Mouse (Mus musculus): ENCODE measurements around the gene Cfap77. TPM values are rescaled to one million over a fixed set of nuclear protein-coding genes. Genes with fewer than 3 reads are reported as not detected.
"Not testable (repeated sequence)": the region's sequence is repeated elsewhere in the genome, so short reads cannot be mapped to it uniquely, and the experiment has no call there.

Cfap77 gene
- total and polyA plus RNA-seq, 3 experiments, result 0.55 to 2.2 (median 0.73) TPM

GRCm38 (mm10) chr2:29097465-29097864, 42.6 kb upstream of the Cfap77 start:
- ATAC-seq (ENCODE audit: extremely low read depth, insufficient number of reproducible peaks, low FRiP score, poor library complexity, severe bottlenecking) (no peak), DNase-seq (ENCODE audit: low spot score) (no peak)
- Histone ChIP-seq H3K4me1 (ENCODE audit: insufficient read depth, low read depth, low read length) (peaks cover 3% of the 10 kb centered on the region), H3K27me3 (ENCODE audit: insufficient read depth, low read length) (peaks cover 3% of the 10 kb centered on the region; the same call in 1 of the 2 replicates), H3K36me3 (replicated peaks) (no peaks in the 10 kb centered on the region), H3K9me3 (replicated peaks) (no peaks in the 10 kb centered on the region), H3K4me3 (ENCODE audit: low read depth, low read length) (no peak overlapping the region)
- TF ChIP-seq POLR2AphosphoS5 (IDR thresholded peaks at IDR 0.05; ENCODE audit: insufficient replicate concordance, low read depth, low read length) (no peak), CTCF (IDR thresholded peaks at IDR 0.05; ENCODE audit: low read depth, low read length) (no peak), GATA2 (IDR thresholded peaks at IDR 0.05; ENCODE audit: borderline replicate concordance, low read depth, low read length) (no peak), TAL1 (conservative IDR thresholded peaks at IDR 0.05; ENCODE audit: low read depth, low read length) (no peak), GATA1 (IDR thresholded peaks at IDR 0.05; ENCODE audit: borderline replicate concordance, low read length) (no peak)

- ATAC-seq (ENCODE audit: extremely low read depth, insufficient number of reproducible peaks, low FRiP score, poor library complexity, severe bottlenecking) (no peak), DNase-seq (ENCODE audit: low spot score) (no peak)
- TF ChIP-seq POLR2AphosphoS5 (IDR thresholded peaks at IDR 0.05; ENCODE audit: insufficient replicate concordance, low read depth, low read length) (no peak), GATA1 (IDR thresholded peaks at IDR 0.05; ENCODE audit: borderline replicate concordance, low read length) (no peak), GATA2 (IDR thresholded peaks at IDR 0.05; ENCODE audit: borderline replicate concordance, low read depth, low read length) (no peak), TAL1 (conservative IDR thresholded peaks at IDR 0.05; ENCODE audit: low read depth, low read length) (no peak), CTCF (IDR thresholded peaks at IDR 0.05; ENCODE audit: low read depth, low read length) (no peak)
- Histone ChIP-seq H3K36me3 (replicated peaks) (no peaks in the 10 kb centered on the region), H3K4me3 (ENCODE audit: low read depth, low read length) (no peak overlapping the region), H3K27me3 (ENCODE audit: insufficient read depth, low read length) (peaks cover 3% of the 10 kb centered on the region; the same call in 1 of the 2 replicates), H3K9me3 (replicated peaks) (no peaks in the 10 kb centered on the region), H3K4me1 (ENCODE audit: insufficient read depth, low read depth, low read length) (peaks cover 3% of the 10 kb centered on the region)
Measured at GRCm38 (mm10) chr2:29096751-29097150, 41.9 kb upstream of the Cfap77 start.

GRCm38 (mm10) chr2:29095674-29096073, 40.8 kb upstream of the Cfap77 start:
- Histone ChIP-seq H3K4me1 (ENCODE audit: insufficient read depth, low read depth, low read length) (no peaks in the 10 kb centered on the region), H3K9me3 (replicated peaks) (no peaks in the 10 kb centered on the region), H3K4me3 (ENCODE audit: low read depth, low read length) (no peak overlapping the region), H3K27me3 (ENCODE audit: insufficient read depth, low read length) (peaks cover 3% of the 10 kb centered on the region; the same call in 1 of the 2 replicates), H3K36me3 (replicated peaks) (no peaks in the 10 kb centered on the region)
- TF ChIP-seq GATA1 (IDR thresholded peaks at IDR 0.05; ENCODE audit: borderline replicate concordance, low read length) (no peak), CTCF (IDR thresholded peaks at IDR 0.05; ENCODE audit: low read depth, low read length) (no peak), GATA2 (IDR thresholded peaks at IDR 0.05; ENCODE audit: borderline replicate concordance, low read depth, low read length) (no peak), POLR2AphosphoS5 (IDR thresholded peaks at IDR 0.05; ENCODE audit: insufficient replicate concordance, low read depth, low read length) (no peak), TAL1 (conservative IDR thresholded peaks at IDR 0.05; ENCODE audit: low read depth, low read length) (no peak)
- no peak for ATAC-seq (ENCODE audit: extremely low read depth, insufficient number of reproducible peaks, low FRiP score, poor library complexity, severe bottlenecking)
- DNase-seq (ENCODE audit: low spot score), result no peak

GRCm38 (mm10) chr2:29089276-29089675, 34.4 kb upstream of the Cfap77 start:
- not testable (repeated sequence) for H3K4me1 ChIP-seq (ENCODE audit: insufficient read depth, low read depth, low read length); H3K9me3 ChIP-seq (replicated peaks); DNase-seq (ENCODE audit: low spot score); ATAC-seq (ENCODE audit: extremely low read depth, insufficient number of reproducible peaks, low FRiP score, poor library complexity, severe bottlenecking); H3K4me3 ChIP-seq (ENCODE audit: low read depth, low read length); H3K27me3 ChIP-seq (ENCODE audit: insufficient read depth, low read length)
- peaks cover 36% of the 10 kb centered on the region for H3K36me3 ChIP-seq (replicated peaks)

- H3K9me3 ChIP-seq (replicated peaks), result no peaks in the 10 kb centered on the region
- no peaks in the 10 kb centered on the region for H3K4me1 ChIP-seq (ENCODE audit: insufficient read depth, low read depth, low read length)
- TF ChIP-seq GATA1 (IDR thresholded peaks at IDR 0.05; ENCODE audit: borderline replicate concordance, low read length) (no peak), GATA2 (IDR thresholded peaks at IDR 0.05; ENCODE audit: borderline replicate concordance, low read depth, low read length) (no peak), CTCF (IDR thresholded peaks at IDR 0.05; ENCODE audit: low read depth, low read length) (no peak), POLR2AphosphoS5 (IDR thresholded peaks at IDR 0.05; ENCODE audit: insufficient replicate concordance, low read depth, low read length) (no peak), TAL1 (conservative IDR thresholded peaks at IDR 0.05; ENCODE audit: low read depth, low read length) (no peak)
- ATAC-seq (ENCODE audit: extremely low read depth, insufficient number of reproducible peaks, low FRiP score, poor library complexity, severe bottlenecking) (no peak), DNase-seq (ENCODE audit: low spot score) (no peak)
- no peak overlapping the region for H3K4me3 ChIP-seq (ENCODE audit: low read depth, low read length)
- peaks cover 68% of the 10 kb centered on the region for H3K36me3 ChIP-seq (replicated peaks)
- H3K27me3 ChIP-seq (ENCODE audit: insufficient read depth, low read length), result no peaks in the 10 kb centered on the region
Measured at GRCm38 (mm10) chr2:29086026-29086425, 31.2 kb upstream of the Cfap77 start.

GRCm38 (mm10) chr2:29081965-29082364, 27.1 kb upstream of the Cfap77 start:
- Histone ChIP-seq H3K36me3 (replicated peaks) (peaks cover 92% of the 10 kb centered on the region), H3K27me3 (ENCODE audit: insufficient read depth, low read length) (no peaks in the 10 kb centered on the region), H3K4me1 (ENCODE audit: insufficient read depth, low read depth, low read length) (no peaks in the 10 kb centered on the region), H3K4me3 (ENCODE audit: low read depth, low read length) (no peak overlapping the region), H3K9me3 (replicated peaks) (no peaks in the 10 kb centered on the region)
- no peak for ATAC-seq (ENCODE audit: extremely low read depth, insufficient number of reproducible peaks, low FRiP score, poor library complexity, severe bottlenecking)
- TF ChIP-seq TAL1 (conservative IDR thresholded peaks at IDR 0.05; ENCODE audit: low read depth, low read length) (no peak), CTCF (IDR thresholded peaks at IDR 0.05; ENCODE audit: low read depth, low read length) (no peak), POLR2AphosphoS5 (IDR thresholded peaks at IDR 0.05; ENCODE audit: insufficient replicate concordance, low read depth, low read length) (no peak), GATA2 (IDR thresholded peaks at IDR 0.05; ENCODE audit: borderline replicate concordance, low read depth, low read length) (no peak), GATA1 (IDR thresholded peaks at IDR 0.05; ENCODE audit: borderline replicate concordance, low read length) (no peak)
- DNase-seq (ENCODE audit: low spot score), result no peak

- ATAC-seq (ENCODE audit: extremely low read depth, insufficient number of reproducible peaks, low FRiP score, poor library complexity, severe bottlenecking), result no peak
- no peak for DNase-seq (ENCODE audit: low spot score)
Measured at GRCm38 (mm10) chr2:29076226-29076625, 21.4 kb upstream of the Cfap77 start.

More at GRCm38 (mm10) chr2:29076226-29076625, 21.4 kb upstream of the Cfap77 start:
- H3K9me3 ChIP-seq (replicated peaks), result no peaks in the 10 kb centered on the region
- TF ChIP-seq POLR2AphosphoS5 (IDR thresholded peaks at IDR 0.05; ENCODE audit: insufficient replicate concordance, low read depth, low read length) (no peak), CTCF (IDR thresholded peaks at IDR 0.05; ENCODE audit: low read depth, low read length) (no peak), TAL1 (conservative IDR thresholded peaks at IDR 0.05; ENCODE audit: low read depth, low read length) (no peak), GATA1 (IDR thresholded peaks at IDR 0.05; ENCODE audit: borderline replicate concordance, low read length) (no peak), GATA2 (IDR thresholded peaks at IDR 0.05; ENCODE audit: borderline replicate concordance, low read depth, low read length) (no peak)
- no peaks in the 10 kb centered on the region for H3K27me3 ChIP-seq (ENCODE audit: insufficient read depth, low read length)
- H3K4me3 ChIP-seq (ENCODE audit: low read depth, low read length), result no peak overlapping the region
- H3K4me1 ChIP-seq (ENCODE audit: insufficient read depth, low read depth, low read length), result no peaks in the 10 kb centered on the region
- peaks cover 93% of the 10 kb centered on the region for H3K36me3 ChIP-seq (replicated peaks)
